Mouse (Mus musculus) midbrain, embryonic 12.5 days (tissue): ENCODE measurements at regions not wholly inside any gene's neighbourhood (a gene's known extent, or its start where the extent isn't known, plus 50 kb on each side); places are given as distances from the start of the nearest gene placed in this dataset.
A peak's percentile ranks its signal among the peaks of the same experiment; 100 is the strongest.

Experiments
- ATAC-seq: fragments of 200-750 bp; cut with Nextera tagmentation; 2 replicates; pipeline ENCODE4 v1.8.0; 2017; ENCODE audit warnings: low read depth, moderate TSS enrichment, moderate library complexity; ENCODE audit not compliant: low FRiP score
- H3K27ac ChIP-seq: fragments of 300-500 bp; sonication (generic); replicated peaks from 2 replicates; pipeline ENCODE4 v1.5.1; 2016; ENCODE audit warnings: mild to moderate bottlenecking
- H3K27me3 ChIP-seq: fragments of 300-500 bp; sonication (generic); 2 replicates; pipeline ENCODE4 v1.6.1; 2016; ENCODE audit warnings: mild to moderate bottlenecking
- H3K36me3 ChIP-seq: fragments of 300-500 bp; sonication (generic); 2 replicates; pipeline ENCODE4 v1.6.1; 2016
- H3K4me1 ChIP-seq: fragments of 300-500 bp; sonication (generic); 2 replicates; pipeline ENCODE4 v1.6.1; 2016
- H3K4me2 ChIP-seq: fragments of 300-500 bp; sonication (generic); replicated peaks from 2 replicates; pipeline ENCODE4 v1.6.1; 2016; ENCODE audit warnings: mild to moderate bottlenecking, moderate library complexity
- H3K4me3 ChIP-seq: fragments of 300-500 bp; sonication (generic); 2 replicates; pipeline ENCODE4 v1.5.1; 2016; ENCODE audit warnings: mild to moderate bottlenecking
- H3K9ac ChIP-seq: fragments of 300-500 bp; sonication (generic); replicated peaks from 2 replicates; pipeline ENCODE4 v1.6.1; 2016; ENCODE audit warnings: mild to moderate bottlenecking, moderate library complexity
- H3K9me3 ChIP-seq: fragments of 300-500 bp; sonication (generic); 2 replicates; pipeline ENCODE4 v1.6.1; 2016; ENCODE audit warnings: mild to moderate bottlenecking
- WGBS: fragments of 180-500 bp; shearing (Covaris S2); methylation state at CpG from one replicate; pipeline ENCODE4 v1.1.7; 2016; 5-methylcytosine and 5-hydroxymethylcytosine counted together

- no peaks in the 10 kb centered on the region for H3K36me3 ChIP-seq
- 90% methylated on average over 11 of the region's 11 CpGs for WGBS
- H3K27me3 ChIP-seq: no peaks in the 10 kb centered on the region
- H3K27ac ChIP-seq: no peak overlapping the region
- no peaks in the 10 kb centered on the region for H3K9me3 ChIP-seq
- H3K4me1 ChIP-seq: no peaks in the 10 kb centered on the region
- ATAC-seq: no peak
- no peak overlapping the region for H3K4me2 ChIP-seq
- no peak overlapping the region for H3K4me3 ChIP-seq
- H3K9ac ChIP-seq: no peak overlapping the region
Observed at GRCm38 (mm10) chr5:96938718-96939117, 58.8 kb upstream of the Bmp2k start.

GRCm38 (mm10) chr5:96939273-96939672 is 58.2 kb upstream of the Bmp2k start:
- ATAC-seq: no peak
- H3K27ac ChIP-seq: no peak overlapping the region
- 78% methylated on average over 1 of the region's 1 CpGs for WGBS
- no peaks in the 10 kb centered on the region for H3K4me1 ChIP-seq
- no peak overlapping the region for H3K9ac ChIP-seq
- no peaks in the 10 kb centered on the region for H3K36me3 ChIP-seq
- no peak overlapping the region for H3K4me3 ChIP-seq
- H3K4me2 ChIP-seq: no peak overlapping the region
- H3K27me3 ChIP-seq: no peaks in the 10 kb centered on the region
- H3K9me3 ChIP-seq: no peaks in the 10 kb centered on the region

GRCm38 (mm10) chr5:96940170-96941086 is 57.1 kb upstream of the Bmp2k start:
- H3K27ac ChIP-seq: 0 out of 2 replicates have a peak overlapping the region, but pooled peaks have one; percentile 26
- ATAC-seq: no peak
- 88% methylated on average over 12 of the region's 12 CpGs for WGBS

GRCm38 (mm10) chr5:96941087-96941468 is 56.4 kb upstream of the Bmp2k start:
- 68% methylated on average over 7 of the region's 7 CpGs for WGBS
- no peak overlapping the region for H3K4me3 ChIP-seq
- H3K4me2 ChIP-seq: no peak overlapping the region
- H3K9me3 ChIP-seq: no peaks in the 10 kb centered on the region
- H3K36me3 ChIP-seq: no peaks in the 10 kb centered on the region
- peak; percentile 60; the same call in 1 of the 2 replicates for ATAC-seq
- no peak overlapping the region for H3K9ac ChIP-seq
- H3K27me3 ChIP-seq: no peaks in the 10 kb centered on the region
- no peaks in the 10 kb centered on the region for H3K4me1 ChIP-seq
- 0 out of 2 replicates have a peak overlapping the region, but pooled peaks have one; percentile 26 for H3K27ac ChIP-seq

More at GRCm38 (mm10) chr5:96940170-96941086, 57.1 kb upstream of the Bmp2k start:
- Histone ChIP-seq H3K9me3 (no peaks in the 10 kb centered on the region), H3K4me1 (no peaks in the 10 kb centered on the region), H3K27me3 (no peaks in the 10 kb centered on the region), H3K4me3 (no peak overlapping the region), H3K4me2 (no peak overlapping the region), H3K36me3 (no peaks in the 10 kb centered on the region), H3K9ac (no peak overlapping the region)

- H3K27me3 ChIP-seq: no peaks in the 10 kb centered on the region
- no peaks in the 10 kb centered on the region for H3K4me1 ChIP-seq
- H3K9ac ChIP-seq: no peak overlapping the region
- ATAC-seq: peak; percentile 60
- H3K4me2 ChIP-seq: no peak overlapping the region
- no peaks in the 10 kb centered on the region for H3K36me3 ChIP-seq
- H3K9me3 ChIP-seq: no peaks in the 10 kb centered on the region
- 84% methylated on average over 2 of the region's 2 CpGs for WGBS
- H3K27ac ChIP-seq: no peak overlapping the region
- H3K4me3 ChIP-seq: no peak overlapping the region
Observed at GRCm38 (mm10) chr5:96941518-96941917, 56.0 kb upstream of the Bmp2k start.
